Mouse (Mus musculus) MEL-GATA-1-ER (cell line): ENCODE results near the gene Serpinb6a.

Source experiments
- DNase-seq: peaks from one replicate; pipeline ENCODE4 v3.0.0-alpha.2; 2012; ENCODE audit warnings: low read depth; ENCODE audit errors: extremely low read depth

The Serpinb6a gene

GRCm38 (mm10) chr13:33989625-33990024 is 13.0 kb downstream of the Serpinb6a start:
- DNase-seq: no peak

GRCm38 (mm10) chr13:33966574-33966973 is 36.0 kb downstream of the Serpinb6a start:
- DNase-seq: no peak

- no peak for DNase-seq
Measured at GRCm38 (mm10) chr13:33966025-33966412, 36.6 kb downstream of the Serpinb6a start.

- peak; percentile 33 for DNase-seq
Measured at GRCm38 (mm10) chr13:33965056-33966024, 37.3 kb downstream of the Serpinb6a start.

GRCm38 (mm10) chr13:33964206-33965046 is 38.2 kb downstream of the Serpinb6a start, which contains the start of gene Nqo2:
TSS of gene Nqo2 (plus strand) at chr13:33964687.
- peak; percentile 73 for DNase-seq

GRCm38 (mm10) chr13:33959771-33960170 is 42.8 kb downstream of the Serpinb6a start:
- DNase-seq: no peak

- peak; percentile 27 for DNase-seq
Measured at GRCm38 (mm10) chr13:33956571-33957421, 45.8 kb downstream of the Serpinb6a start.

- DNase-seq: no peak
Measured at GRCm38 (mm10) chr13:33952947-33953346, 49.6 kb downstream of the Serpinb6a start.

GRCm38 (mm10) chr13:33952075-33952449 is 50.5 kb downstream of the Serpinb6a start:
- no peak for DNase-seq

- no peak for DNase-seq
Measured at GRCm38 (mm10) chr13:33951308-33952074, 51.1 kb downstream of the Serpinb6a start.

- DNase-seq: peak; percentile 85
Measured at GRCm38 (mm10) chr13:33942212-33942779, 60.3 kb downstream of the Serpinb6a start.

- no peak for DNase-seq
Measured at GRCm38 (mm10) chr13:33941288-33941808, 61.2 kb downstream of the Serpinb6a start.

- DNase-seq: peak; percentile 46
Measured at GRCm38 (mm10) chr13:33937587-33937986, 65.0 kb downstream of the Serpinb6a start.

GRCm38 (mm10) chr13:33937151-33937550 is 65.4 kb downstream of the Serpinb6a start:
- DNase-seq: peak; percentile 36

GRCm38 (mm10) chr13:33935465-33936181 is 67.0 kb downstream of the Serpinb6a start:
- peak; percentile 43 for DNase-seq

GRCm38 (mm10) chr13:33934743-33935142 is 67.9 kb downstream of the Serpinb6a start:
- DNase-seq: peak; percentile 31

GRCm38 (mm10) chr13:33930912-33931311 is 71.7 kb downstream of the Serpinb6a start:
- no peak for DNase-seq

- DNase-seq: no peak
Measured at GRCm38 (mm10) chr13:33930281-33930680, 72.3 kb downstream of the Serpinb6a start.

GRCm38 (mm10) chr13:33921699-33922098 is 80.9 kb downstream of the Serpinb6a start:
- DNase-seq: no peak
